Mouse (Mus musculus): ENCODE results near the gene Ccnc.
A peak's percentile ranks its signal among the peaks of the same experiment; 100 is the strongest.

DNA sequence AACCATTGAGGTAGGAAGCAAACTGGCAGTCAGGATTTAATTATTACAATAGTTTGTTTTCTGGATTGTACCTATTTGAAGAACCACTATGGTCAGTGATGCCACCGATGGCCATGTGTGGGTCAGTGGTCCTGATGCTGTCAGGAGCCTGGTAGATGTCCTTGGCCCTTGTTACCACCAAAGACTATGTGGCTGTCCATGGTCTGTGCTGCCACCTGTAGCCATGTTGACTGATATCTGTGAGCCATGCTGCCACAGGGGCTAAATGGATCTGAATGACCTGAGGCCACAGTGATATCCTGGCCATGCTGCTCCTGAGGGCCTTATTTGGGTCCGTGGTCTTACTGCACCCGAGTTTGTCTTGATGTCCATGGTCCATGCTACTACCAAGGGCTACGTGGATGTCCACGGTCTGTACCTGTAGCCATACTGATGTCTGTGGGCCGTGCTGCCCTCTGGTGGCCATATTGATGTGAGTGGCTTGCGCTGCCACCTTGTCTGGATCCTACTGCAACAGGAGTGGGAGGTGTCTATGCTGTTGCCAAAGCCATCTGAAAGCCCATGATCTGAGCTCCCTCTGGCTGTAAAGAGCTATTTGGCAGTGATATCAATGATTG, 31.8 kb upstream of the Ccnc start:
- TF ChIP-seq CTCF (IDR thresholded peaks at IDR 0.05; ENCODE audit: low read depth) (peak; percentile 81), EP300 (IDR thresholded peaks at IDR 0.05; ENCODE audit: low read depth) (no peak)

Data from liver, postnatal 0 days (tissue).